Mouse (Mus musculus): ENCODE measurements around the gene Bach2. TPM values are rescaled to one million over a fixed set of nuclear protein-coding genes. Genes with fewer than 3 reads are reported as not detected.

Bach2 gene
- polyA plus RNA-seq, 1 experiment from 2014 or later = 8.8 TPM

DNA sequence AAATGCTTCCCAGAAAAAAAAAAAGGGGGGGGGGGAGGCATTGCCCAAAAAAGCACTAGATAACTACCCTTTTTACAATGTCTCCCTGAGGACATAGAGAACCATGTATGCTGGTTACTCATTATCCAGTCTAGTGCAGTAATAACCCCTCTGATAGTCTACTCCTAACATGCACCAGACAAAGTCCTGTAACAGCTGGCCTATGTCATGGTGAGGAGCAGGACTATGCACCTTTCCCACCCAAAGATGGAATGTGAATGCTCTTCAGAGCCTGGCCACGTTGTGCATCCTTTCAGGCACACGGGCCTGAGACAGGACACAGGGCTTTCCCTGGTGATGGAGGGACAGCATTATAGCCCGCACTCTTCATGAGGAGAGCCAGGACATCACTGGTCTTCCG, 299.9 kb downstream of the Bach2 start:
- 71% methylated on average over 4 of the region's 4 CpGs for WGBS
- H3K4me1 ChIP-seq = peaks cover 38% of the 10 kb centered on the region
- H3K4me3 ChIP-seq = no peak overlapping the region
- H3K9me3 ChIP-seq = no peaks in the 10 kb centered on the region
- H3K36me3 ChIP-seq = no peaks in the 10 kb centered on the region
- no peaks in the 10 kb centered on the region for H3K27me3 ChIP-seq (ENCODE audit: insufficient read depth, poor library complexity, severe bottlenecking)
- DNase-seq (ENCODE audit: low spot score) = no peak
- H3K27ac ChIP-seq = no peak overlapping the region

DNA sequence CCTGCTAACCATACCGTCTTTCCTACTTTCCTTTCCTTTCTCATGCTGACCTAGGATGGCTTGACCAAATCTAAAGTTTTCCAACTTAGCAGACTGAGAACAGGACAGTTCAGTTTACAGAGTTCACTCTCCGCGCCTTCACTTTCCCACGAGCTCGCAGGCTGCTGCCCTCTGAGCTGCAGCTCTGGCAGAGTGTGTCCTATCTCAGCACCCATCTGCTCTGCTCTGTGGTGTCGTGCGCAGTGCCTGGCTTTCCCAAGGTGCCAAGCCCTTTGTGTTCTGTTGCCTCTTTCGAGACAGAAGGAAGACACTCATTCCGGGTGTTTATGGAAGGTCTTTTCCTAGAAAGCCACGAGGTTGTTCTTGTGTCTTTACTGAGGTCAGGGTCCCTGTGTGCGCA, 300.4 kb downstream of the Bach2 start:
- H3K4me3 ChIP-seq = no peak overlapping the region
- H3K27ac ChIP-seq = no peak overlapping the region
- 77% methylated on average over 11 of the region's 11 CpGs for WGBS
- peaks cover 35% of the 10 kb centered on the region for H3K4me1 ChIP-seq
- no peaks in the 10 kb centered on the region for H3K36me3 ChIP-seq
- H3K27me3 ChIP-seq (ENCODE audit: insufficient read depth, poor library complexity, severe bottlenecking) = no peaks in the 10 kb centered on the region
- no peaks in the 10 kb centered on the region for H3K9me3 ChIP-seq
- DNase-seq (ENCODE audit: low spot score) = no peak

DNA sequence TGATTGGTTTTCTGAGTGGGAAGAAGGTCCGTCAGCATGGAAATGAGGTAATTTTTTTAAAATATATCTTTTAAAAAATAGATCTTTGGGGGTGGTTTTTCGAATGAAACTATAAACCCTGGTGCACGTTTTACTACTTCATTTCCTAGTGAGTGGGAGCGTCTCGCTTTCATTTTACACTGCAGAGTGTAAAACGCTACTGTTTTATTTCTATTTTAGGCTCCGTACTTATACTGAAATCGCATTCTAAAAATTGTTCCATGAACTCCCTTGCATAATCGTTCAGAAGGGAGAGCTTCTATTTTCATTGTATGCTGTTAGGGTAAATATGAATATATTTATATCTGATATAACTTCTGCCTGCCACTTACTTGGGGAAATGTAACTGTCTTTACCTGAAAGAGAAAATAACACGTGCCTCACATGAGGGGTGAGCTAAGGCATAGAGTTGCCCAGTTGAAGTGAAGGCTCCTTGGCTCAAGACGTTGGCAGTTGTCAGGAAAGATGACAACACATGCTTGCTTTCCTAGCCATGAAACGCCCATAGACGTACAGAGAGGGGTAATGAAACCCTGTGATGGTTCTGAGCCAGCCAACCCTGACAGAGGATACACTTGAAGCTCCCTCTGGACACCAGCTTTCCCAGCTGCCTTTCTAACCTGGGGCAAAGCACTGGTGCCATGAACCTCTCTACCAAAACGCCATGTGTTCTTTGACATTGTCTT, 306.4 kb downstream of the Bach2 start:
- H3K9me3 ChIP-seq = no peaks in the 10 kb centered on the region
- WGBS = 87% methylated on average over 14 of the region's 14 CpGs
- H3K4me1 ChIP-seq = no peaks in the 10 kb centered on the region
- no peaks in the 10 kb centered on the region for H3K27me3 ChIP-seq (ENCODE audit: insufficient read depth, poor library complexity, severe bottlenecking)
- no peak overlapping the region for H3K4me3 ChIP-seq
- DNase-seq (ENCODE audit: low spot score) = no peak
- H3K36me3 ChIP-seq = no peaks in the 10 kb centered on the region
- H3K27ac ChIP-seq = no peak overlapping the region

DNA sequence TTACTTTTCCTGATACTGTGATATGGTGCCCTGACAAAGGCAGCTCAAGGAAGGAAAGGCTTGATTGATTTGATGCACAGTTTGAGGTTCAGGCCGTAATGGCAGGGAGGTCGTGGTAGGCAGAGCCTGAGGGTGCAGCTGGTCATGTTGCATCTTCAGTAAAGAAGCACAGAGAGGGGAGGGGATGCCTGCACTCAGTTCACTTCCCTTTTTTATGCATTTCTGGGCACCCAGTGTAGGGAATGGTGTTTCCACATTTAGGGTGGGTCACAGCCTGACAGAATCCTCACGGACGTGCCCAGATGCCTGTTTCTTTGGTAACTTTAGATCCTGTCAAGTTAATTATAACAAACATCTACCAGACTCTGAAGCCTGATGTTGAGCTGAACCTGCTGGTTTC, 306.9 kb downstream of the Bach2 start:
- Histone ChIP-seq H3K9me3 (no peaks in the 10 kb centered on the region), H3K4me3 (no peak overlapping the region), H3K4me1 (no peaks in the 10 kb centered on the region), H3K36me3 (no peaks in the 10 kb centered on the region), H3K27ac (no peak overlapping the region), H3K27me3 (ENCODE audit: insufficient read depth, poor library complexity, severe bottlenecking) (no peaks in the 10 kb centered on the region)
- 79% methylated on average over 4 of the region's 4 CpGs for WGBS
- no peak for DNase-seq (ENCODE audit: low spot score)

DNA sequence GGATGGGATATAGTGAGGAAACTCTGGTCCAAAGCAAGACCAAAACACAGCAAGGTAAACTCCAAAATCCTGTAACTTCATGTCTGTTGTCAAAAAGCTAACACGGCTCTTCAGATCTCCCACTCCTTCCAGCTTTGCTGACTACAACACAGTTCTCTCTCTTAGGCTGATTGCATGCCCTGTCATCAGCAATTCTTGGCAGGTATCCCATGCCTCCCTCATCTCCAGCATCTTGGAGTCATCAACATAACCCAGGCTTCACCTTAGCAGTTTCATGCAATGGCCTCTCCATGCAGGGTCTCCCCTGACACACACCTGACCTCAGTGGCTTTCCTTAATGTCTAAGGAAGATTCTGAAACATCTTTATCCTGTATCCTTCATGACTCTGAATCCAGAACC, 310.5 kb downstream of the Bach2 start:
- Histone ChIP-seq H3K27ac (no peak overlapping the region), H3K9me3 (no peaks in the 10 kb centered on the region), H3K36me3 (no peaks in the 10 kb centered on the region), H3K27me3 (ENCODE audit: insufficient read depth, poor library complexity, severe bottlenecking) (no peaks in the 10 kb centered on the region), H3K4me1 (no peaks in the 10 kb centered on the region), H3K4me3 (no peak overlapping the region)
- DNase-seq (ENCODE audit: low spot score) = no peak
- WGBS = 71% methylated on average over 1 of the region's 1 CpGs

DNA sequence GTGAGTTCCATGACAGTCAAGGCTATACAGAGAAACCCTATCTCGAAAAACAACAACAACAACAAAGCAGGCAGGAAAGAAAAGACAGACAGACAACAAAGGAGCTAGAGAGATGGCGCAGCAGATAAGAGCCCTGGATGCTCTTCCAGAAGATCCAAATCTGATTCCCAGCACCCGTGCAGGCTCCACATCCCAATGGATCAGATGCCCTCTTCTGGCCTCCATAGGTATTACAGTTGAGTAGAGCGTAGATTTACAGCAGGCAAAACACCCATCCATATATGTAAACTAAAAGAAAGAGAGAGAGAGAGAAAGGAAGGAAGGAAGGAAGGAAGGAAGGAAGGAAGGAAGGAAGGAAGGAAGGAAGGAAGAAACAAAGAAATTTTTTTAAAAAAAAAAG, 312.7 kb downstream of the Bach2 start:
- no peak for DNase-seq (ENCODE audit: low spot score)
- 36% methylated on average over 4 of the region's 4 CpGs for WGBS
- Histone ChIP-seq H3K27ac (no peak overlapping the region), H3K27me3 (ENCODE audit: insufficient read depth, poor library complexity, severe bottlenecking) (no peaks in the 10 kb centered on the region), H3K4me1 (no peaks in the 10 kb centered on the region), H3K4me3 (no peak overlapping the region), H3K9me3 (no peaks in the 10 kb centered on the region), H3K36me3 (no peaks in the 10 kb centered on the region)

DNA sequence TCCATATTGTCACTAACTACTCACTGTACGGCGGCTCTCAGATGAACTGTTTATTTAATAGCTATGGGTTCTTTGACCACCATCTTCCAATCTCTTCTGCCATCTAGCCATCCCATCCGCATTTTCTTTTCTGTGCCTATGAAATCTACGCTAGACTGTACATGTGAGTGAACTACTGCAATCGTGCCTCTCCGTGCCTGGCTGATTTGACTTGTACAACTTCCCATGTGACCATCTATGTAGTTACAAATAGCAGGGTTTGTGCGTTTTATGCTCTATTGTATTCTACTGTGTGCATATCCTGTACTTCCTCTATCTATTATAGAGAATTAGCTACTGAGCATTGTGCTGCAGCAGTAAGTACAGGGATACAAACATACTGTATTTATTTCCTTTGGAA, 316.9 kb downstream of the Bach2 start:
- no peak overlapping the region for H3K4me3 ChIP-seq
- H3K27me3 ChIP-seq (ENCODE audit: insufficient read depth, poor library complexity, severe bottlenecking) = no peaks in the 10 kb centered on the region
- no peaks in the 10 kb centered on the region for H3K9me3 ChIP-seq
- no peaks in the 10 kb centered on the region for H3K36me3 ChIP-seq
- DNase-seq (ENCODE audit: low spot score) = no peak
- WGBS = 80% methylated on average over 7 of the region's 7 CpGs
- no peak overlapping the region for H3K27ac ChIP-seq
- peaks cover 6% of the 10 kb centered on the region for H3K4me1 ChIP-seq

DNA sequence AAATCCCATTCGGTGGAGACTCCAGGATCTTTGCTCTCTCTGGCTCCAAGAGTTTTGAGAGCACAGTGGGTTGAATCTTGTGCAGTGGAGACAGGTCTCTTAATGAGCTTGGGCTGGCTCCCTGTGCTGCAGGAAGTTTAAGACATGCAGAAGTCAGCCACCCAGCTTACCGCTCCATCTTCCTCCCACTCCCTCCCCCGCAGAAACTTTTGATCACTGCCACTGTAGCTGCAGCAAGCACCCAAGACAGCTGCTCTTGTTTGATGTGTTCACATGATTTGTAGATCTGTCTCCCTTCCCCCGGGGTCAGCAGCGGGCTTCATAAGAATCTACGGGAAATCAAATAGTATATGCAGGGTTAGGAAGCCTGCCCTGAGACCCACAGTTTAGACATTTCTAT, 321.6 kb downstream of the Bach2 start:
- no peak overlapping the region for H3K4me3 ChIP-seq
- H3K27me3 ChIP-seq (ENCODE audit: insufficient read depth, poor library complexity, severe bottlenecking) = no peaks in the 10 kb centered on the region
- H3K4me1 ChIP-seq = peaks cover 19% of the 10 kb centered on the region
- 56% methylated on average over 6 of the region's 6 CpGs for WGBS
- DNase-seq (ENCODE audit: low spot score) = no peak
- no peaks in the 10 kb centered on the region for H3K9me3 ChIP-seq
- H3K36me3 ChIP-seq = peaks cover 20% of the 10 kb centered on the region
- 0 out of 2 replicates have a peak overlapping the region, but pooled peaks have one; percentile 36 for H3K27ac ChIP-seq

DNA sequence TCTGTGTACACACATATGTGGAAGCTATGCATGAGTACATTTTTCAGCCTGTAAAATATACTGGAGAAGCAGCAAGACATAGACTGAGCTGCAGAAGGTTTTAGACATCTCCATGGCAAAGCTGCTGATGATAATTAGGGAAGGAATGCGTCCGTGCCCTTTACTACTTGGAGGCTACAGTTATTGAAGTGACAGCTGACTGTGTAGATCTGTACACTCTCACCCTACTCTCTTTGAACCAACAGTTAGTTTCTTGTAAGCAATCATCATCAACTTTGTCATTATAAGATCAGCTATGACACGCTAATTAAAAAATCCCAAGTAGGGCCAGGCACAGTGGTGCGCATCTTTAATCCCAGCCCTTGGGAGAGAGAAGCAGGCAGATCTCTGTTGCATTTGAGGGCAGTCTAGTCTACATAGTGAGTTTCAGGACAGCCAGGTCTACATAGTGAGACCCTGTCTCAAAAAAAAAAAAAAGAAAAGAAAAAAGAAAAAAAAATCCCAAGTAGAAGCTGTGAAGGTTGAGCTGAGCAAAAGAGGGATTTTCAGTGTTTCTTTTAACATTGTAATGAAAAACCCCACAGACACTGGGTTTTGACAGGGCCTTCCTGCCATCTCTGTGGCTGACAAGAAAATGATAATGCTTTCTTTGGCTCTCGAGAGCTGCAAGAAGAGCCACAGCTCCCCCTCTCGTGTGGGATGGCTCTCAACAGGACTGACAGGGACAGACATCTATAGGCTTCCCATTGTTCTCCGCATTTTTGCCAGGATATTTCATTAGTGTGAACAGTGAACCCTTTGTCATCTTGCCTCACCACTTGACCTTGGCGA, 322.3 kb downstream of the Bach2 start:
- DNase-seq (ENCODE audit: low spot score) = no peak
- no peaks in the 10 kb centered on the region for H3K9me3 ChIP-seq
- WGBS = 60% methylated on average over 8 of the region's 8 CpGs

DNA sequence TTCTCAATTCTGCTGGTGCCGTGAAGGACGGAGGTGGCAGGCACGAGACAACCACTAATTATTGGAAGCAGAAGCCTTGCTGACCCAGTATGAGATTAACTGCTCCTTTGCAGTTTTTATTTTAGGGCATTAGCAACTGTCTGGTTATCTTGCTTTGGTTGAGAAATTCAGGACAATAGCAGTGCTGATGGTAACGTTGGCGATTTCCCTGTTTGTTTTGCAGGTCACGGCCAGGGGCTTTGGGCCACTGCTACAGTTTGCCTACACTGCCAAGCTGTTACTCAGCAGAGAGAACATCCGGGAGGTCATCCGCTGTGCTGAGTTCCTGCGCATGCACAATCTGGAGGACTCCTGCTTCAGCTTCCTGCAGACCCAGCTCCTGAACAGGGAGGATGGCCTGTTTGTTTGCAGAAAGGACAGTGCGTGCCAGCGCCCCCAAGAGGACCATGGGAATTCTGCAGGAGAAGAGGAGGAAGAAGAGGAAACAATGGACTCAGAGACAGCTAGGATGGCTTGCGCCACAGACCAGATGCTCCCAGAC, 323.0 kb downstream of the Bach2 start:
- Histone ChIP-seq H3K27ac (peak overlapping the region; percentile 37; the same call in 1 of the 2 replicates), H3K9me3 (no peaks in the 10 kb centered on the region), H3K27me3 (ENCODE audit: insufficient read depth, poor library complexity, severe bottlenecking) (no peaks in the 10 kb centered on the region), H3K36me3 (peaks cover 23% of the 10 kb centered on the region), H3K4me1 (peaks cover 19% of the 10 kb centered on the region), H3K4me3 (no peak overlapping the region)
- no peak for DNase-seq (ENCODE audit: low spot score)
- WGBS = 62% methylated on average over 12 of the region's 12 CpGs

More for the DNA sequence above, 322.3 kb downstream of the Bach2 start:
- H3K4me1 ChIP-seq = peaks cover 19% of the 10 kb centered on the region
- peak overlapping the region; percentile 37; the same call in 1 of the 2 replicates for H3K27ac ChIP-seq
- no peaks in the 10 kb centered on the region for H3K27me3 ChIP-seq (ENCODE audit: insufficient read depth, poor library complexity, severe bottlenecking)
- H3K36me3 ChIP-seq = peaks cover 20% of the 10 kb centered on the region
- no peak overlapping the region for H3K4me3 ChIP-seq

DNA sequence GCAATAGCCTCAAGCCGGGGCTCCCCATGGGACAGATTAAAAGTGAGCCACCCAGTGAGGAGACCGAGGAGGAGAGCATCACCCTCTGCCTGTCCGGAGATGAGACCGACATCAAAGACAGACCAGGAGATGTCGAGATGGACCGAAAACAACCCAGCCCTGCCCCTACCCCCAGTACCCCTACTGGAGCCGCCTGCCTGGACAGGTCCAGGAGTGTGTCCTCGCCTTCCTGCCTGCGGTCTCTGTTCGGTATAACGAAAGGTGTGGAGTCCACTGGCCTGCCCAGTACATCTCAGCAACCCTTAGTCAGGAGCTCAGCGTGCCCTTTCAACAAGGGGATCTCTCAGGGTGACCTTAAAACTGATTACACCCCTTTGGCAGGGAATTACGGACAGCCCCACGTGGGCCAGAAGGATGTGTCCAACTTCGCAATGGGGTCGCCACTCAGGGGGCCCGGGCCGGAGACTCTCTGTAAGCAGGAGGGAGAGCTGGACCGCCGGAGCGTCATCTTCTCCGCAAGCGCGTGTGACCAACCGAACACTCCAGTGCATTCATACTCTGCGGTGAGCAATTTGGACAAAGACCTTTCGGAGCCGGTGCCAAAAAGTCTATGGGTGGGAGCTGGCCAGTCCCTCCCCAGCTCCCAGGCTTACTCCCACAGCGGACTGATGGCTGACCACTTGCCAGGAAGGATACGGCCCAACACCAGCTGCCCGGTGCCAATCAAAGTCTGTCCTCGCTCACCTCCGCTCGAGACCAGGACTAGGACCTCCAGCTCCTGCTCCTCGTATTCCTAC, 323.9 kb downstream of the Bach2 start:
- Histone ChIP-seq H3K27me3 (ENCODE audit: insufficient read depth, poor library complexity, severe bottlenecking) (no peaks in the 10 kb centered on the region), H3K27ac (0 out of 2 replicates have a peak overlapping the region, but pooled peaks have one; percentile 29), H3K36me3 (peaks cover 24% of the 10 kb centered on the region), H3K4me3 (no peak overlapping the region), H3K9me3 (no peaks in the 10 kb centered on the region), H3K4me1 (peaks cover 19% of the 10 kb centered on the region)
- WGBS = 93% methylated on average over 35 of the region's 35 CpGs
- DNase-seq (ENCODE audit: low spot score) = no peak

DNA sequence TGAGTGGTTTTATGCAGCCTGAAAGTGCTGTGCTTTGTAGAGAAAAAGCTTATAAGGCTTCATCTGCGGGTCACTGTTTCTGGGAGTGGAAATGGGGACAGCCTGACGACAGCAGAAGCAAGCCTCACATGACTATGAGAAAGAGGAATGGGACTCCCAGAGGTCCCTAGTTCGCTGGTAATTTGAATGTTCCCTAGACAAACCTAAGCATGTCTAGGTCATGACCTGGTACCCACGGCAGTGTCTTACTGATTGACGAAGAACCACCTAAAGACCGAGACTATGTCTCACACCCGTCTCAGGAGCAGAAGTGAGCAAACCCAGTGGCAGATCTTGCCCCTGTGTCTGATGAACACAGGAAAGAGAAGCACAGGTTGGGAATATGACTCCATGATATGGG, 325.8 kb downstream of the Bach2 start:
- WGBS = 82% methylated on average over 7 of the region's 7 CpGs
- Histone ChIP-seq H3K27ac (no peak overlapping the region), H3K9me3 (no peaks in the 10 kb centered on the region), H3K27me3 (ENCODE audit: insufficient read depth, poor library complexity, severe bottlenecking) (no peaks in the 10 kb centered on the region), H3K4me1 (peaks cover 19% of the 10 kb centered on the region), H3K4me3 (no peak overlapping the region), H3K36me3 (peaks cover 24% of the 10 kb centered on the region)
- no peak for DNase-seq (ENCODE audit: low spot score)
